Mouse (Mus musculus) lung, embryonic 14.5 days (tissue): ENCODE data around the gene Rps27. TPM values are rescaled to one million over a fixed set of nuclear protein-coding genes. Genes with fewer than 3 reads are reported as not detected.

Source experiments
- ATAC-seq: fragments of 200-750 bp; cut with Nextera tagmentation; 2 replicates; pipeline ENCODE4 v1.8.0; 2017; ENCODE audit warnings: mild to moderate bottlenecking, moderate TSS enrichment, moderate library complexity; ENCODE audit not compliant: insufficient read depth
- DNase-seq: peaks from one replicate; pipeline ENCODE4 v3.0.0-alpha.2; 2015
- H3K27ac ChIP-seq: fragments of 300-500 bp; sonication (generic); 2 replicates; pipeline ENCODE4 v1.5.1; 2014; ENCODE audit warnings: low read depth, mild to moderate bottlenecking, moderate library complexity
- H3K27me3 ChIP-seq: fragments of 300-500 bp; sonication (generic); 2 replicates; pipeline ENCODE4 v1.6.1; 2014; ENCODE audit warnings: low read length, control low read depth; ENCODE audit not compliant: insufficient read depth
- H3K36me3 ChIP-seq: fragments of 300-500 bp; sonication (generic); 2 replicates; pipeline ENCODE4 v1.6.1; 2014; ENCODE audit warnings: control low read depth; ENCODE audit not compliant: insufficient read depth
- H3K4me1 ChIP-seq: fragments of 300-500 bp; sonication (generic); 2 replicates; pipeline ENCODE4 v1.6.1; 2014; ENCODE audit warnings: antibody characterized with exemption, control low read depth; ENCODE audit not compliant: insufficient read depth
- H3K4me2 ChIP-seq: fragments of 300-500 bp; sonication (generic); 2 replicates; pipeline ENCODE4 v1.6.1; 2014; ENCODE audit warnings: mild to moderate bottlenecking
- H3K4me3 ChIP-seq: fragments of 300-500 bp; sonication (generic); 2 replicates; pipeline ENCODE4 v1.5.1; 2014; ENCODE audit warnings: low read depth, low read length
- H3K9ac ChIP-seq: fragments of 300-500 bp; sonication (generic); 2 replicates; pipeline ENCODE4 v1.6.1; 2014
- H3K9me3 ChIP-seq: fragments of 300-500 bp; sonication (generic); 2 replicates; pipeline ENCODE4 v1.6.1; 2016; ENCODE audit warnings: low read depth, low read length, control low read depth
- CTCF ChIP-seq: IDR thresholded peaks from 2 replicates; pipeline ENCODE4 v1.5.1; 2016; ENCODE audit warnings: antibody characterized with exemption, low read depth
- WGBS: fragments of 180-500 bp; shearing (Covaris S2); extraction: QIAGEN DNeasy Blood & Tissue Kit; methylation state at CpG from one replicate; pipeline ENCODE4 v1.1.7; 2014; 5-methylcytosine and 5-hydroxymethylcytosine counted together
- polyA plus RNA-seq: library from polyadenylated mRNA; unstranded; fragments of >200 nt; fragmentation: Nextera tagmentation; extraction: Ambion mirVana; gene quantifications from 2 replicates; pipeline ENCODE4 v1.2.1, GENCODE M21; 2014

The Rps27 gene
- polyA plus RNA-seq, 1 experiment from 2014 or later: 1,714 TPM

DNA sequence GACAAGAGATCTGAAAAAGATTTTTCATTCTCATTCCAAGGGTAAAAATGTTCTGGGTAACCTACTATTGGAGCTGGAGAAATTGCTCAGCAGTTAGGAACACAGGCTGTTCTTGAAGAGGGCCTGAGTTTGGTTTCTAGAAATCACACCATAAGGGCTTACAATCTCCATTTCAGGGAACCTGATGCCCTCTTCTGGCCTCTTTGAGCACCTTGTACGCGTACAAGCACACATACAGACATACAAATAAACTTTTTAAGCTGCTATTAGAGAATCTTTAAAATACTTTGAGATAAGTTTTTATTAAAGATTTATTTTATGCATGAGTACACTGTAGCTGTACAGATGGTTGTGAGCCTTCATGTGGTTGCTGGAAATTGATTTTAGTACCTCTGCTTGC, 8.9 kb downstream of the Rps27 start:
- no peak overlapping the region for H3K9ac ChIP-seq
- peaks cover 23% of the 10 kb centered on the region for H3K36me3 ChIP-seq
- no peak for ATAC-seq
- 94% methylated on average over 2 of the region's 2 CpGs for WGBS
- H3K4me1 ChIP-seq: no peaks in the 10 kb centered on the region
- H3K27ac ChIP-seq: no peak overlapping the region
- H3K4me3 ChIP-seq: no peak overlapping the region
- no peaks in the 10 kb centered on the region for H3K27me3 ChIP-seq
- no peak overlapping the region for H3K4me2 ChIP-seq
- no peak for DNase-seq
- H3K9me3 ChIP-seq: no peaks in the 10 kb centered on the region
- TF ChIP-seq CTCF: no peak

DNA sequence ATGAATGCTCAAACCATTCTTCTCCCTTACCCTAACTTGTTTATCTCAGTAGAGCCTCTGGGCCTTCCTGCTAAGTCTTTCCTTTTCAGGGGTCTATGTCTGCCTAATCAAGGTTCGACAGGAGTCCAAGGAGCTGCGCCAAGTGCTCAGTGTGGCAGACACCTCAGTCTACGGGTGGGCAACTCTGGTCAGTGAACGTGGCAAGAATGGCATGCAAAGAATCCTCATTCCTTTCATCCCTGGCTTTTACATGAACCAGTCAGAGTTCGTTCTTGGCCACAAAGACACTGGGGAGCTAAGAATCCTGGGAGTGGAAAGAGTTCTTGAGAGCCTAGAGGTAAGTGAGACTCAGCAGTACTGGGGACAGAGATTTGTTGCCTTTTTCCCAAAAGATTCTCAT, 9.8 kb downstream of the Rps27 start:
- DNase-seq (no peak), ATAC-seq (no peak)
- Histone ChIP-seq H3K4me1 (no peaks in the 10 kb centered on the region), H3K27ac (no peak overlapping the region), H3K27me3 (no peaks in the 10 kb centered on the region), H3K4me3 (no peak overlapping the region), H3K4me2 (no peak overlapping the region), H3K36me3 (peaks cover 13% of the 10 kb centered on the region), H3K9ac (no peak overlapping the region), H3K9me3 (no peaks in the 10 kb centered on the region)
- WGBS: 66% methylated on average over 5 of the region's 5 CpGs
- TF ChIP-seq CTCF: no peak

DNA sequence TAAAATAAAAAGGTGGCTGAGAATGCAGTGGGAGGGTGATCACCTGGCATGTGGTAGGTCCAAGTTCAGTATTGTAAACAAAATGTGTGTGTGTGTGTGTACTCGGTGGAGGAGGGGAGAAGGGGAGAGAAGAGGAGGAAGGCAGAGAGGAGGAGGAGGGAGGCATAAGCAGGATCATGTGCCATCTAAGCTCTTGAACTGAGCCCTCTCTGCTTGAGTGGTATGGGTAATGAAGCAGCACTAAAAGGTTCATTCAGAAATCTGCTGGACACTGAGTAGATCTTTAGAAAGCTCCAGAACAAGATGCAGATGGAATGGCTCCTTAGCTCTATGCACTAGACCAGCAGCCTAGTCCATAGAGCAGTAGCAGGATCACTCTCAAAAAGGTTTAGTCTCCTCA, 10.6 kb downstream of the Rps27 start:
- Histone ChIP-seq H3K9ac (no peak overlapping the region), H3K4me1 (no peaks in the 10 kb centered on the region), H3K27ac (no peak overlapping the region), H3K27me3 (no peaks in the 10 kb centered on the region), H3K9me3 (no peaks in the 10 kb centered on the region), H3K4me2 (no peak overlapping the region), H3K36me3 (peaks cover 6% of the 10 kb centered on the region), H3K4me3 (no peak overlapping the region)
- ATAC-seq: no peak
- 65% methylated on average over 1 of the region's 1 CpGs for WGBS
- no peak for DNase-seq
- no peak for TF ChIP-seq CTCF

DNA sequence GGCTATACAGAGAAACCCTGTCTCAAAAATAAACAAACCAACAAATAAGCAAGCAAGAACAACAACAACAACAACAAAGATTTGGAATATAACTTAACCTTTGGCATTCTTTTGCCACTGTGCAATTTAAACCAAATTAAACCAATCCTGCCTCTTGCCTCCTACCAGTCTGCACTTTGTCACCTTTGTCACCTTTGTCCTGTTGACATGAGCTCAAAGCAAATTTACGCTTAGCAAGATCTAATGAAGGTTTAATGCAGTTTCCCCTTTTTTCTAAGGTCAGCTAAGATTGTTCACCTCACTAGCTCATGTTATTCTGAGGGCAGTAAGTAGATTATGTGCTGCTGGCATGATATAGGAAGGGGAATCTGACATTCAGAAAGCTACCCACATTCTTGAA, 15.9 kb downstream of the Rps27 start:
- no peaks in the 10 kb centered on the region for H3K4me1 ChIP-seq
- H3K27ac ChIP-seq: no peak overlapping the region
- 76% methylated on average over 1 of the region's 1 CpGs for WGBS
- TF ChIP-seq CTCF: no peak
- H3K9ac ChIP-seq: no peak overlapping the region
- no peaks in the 10 kb centered on the region for H3K36me3 ChIP-seq
- ATAC-seq: no peak
- H3K4me2 ChIP-seq: no peak overlapping the region
- no peaks in the 10 kb centered on the region for H3K9me3 ChIP-seq
- no peak for DNase-seq
- H3K4me3 ChIP-seq: no peak overlapping the region
- H3K27me3 ChIP-seq: no peaks in the 10 kb centered on the region

DNA sequence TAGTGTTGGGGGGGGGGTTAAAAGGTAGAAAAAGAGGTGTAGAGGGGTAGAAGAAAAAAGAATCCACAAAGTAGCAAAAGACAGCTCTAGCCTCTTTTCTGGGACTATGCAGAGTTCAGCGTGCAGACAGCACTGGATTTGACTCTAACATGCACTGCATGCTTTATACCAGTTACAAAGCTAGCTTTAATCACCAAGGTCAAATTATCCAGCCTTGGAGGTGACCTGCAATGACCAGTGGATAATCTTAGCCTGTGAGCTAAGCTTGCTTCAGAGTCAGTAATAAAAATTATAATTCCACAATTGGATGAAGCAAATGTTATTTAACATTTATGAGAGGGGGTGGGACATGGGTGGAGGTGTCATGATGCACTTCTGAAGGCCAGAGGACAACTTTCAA, 17.8 kb downstream of the Rps27 start:
- no peaks in the 10 kb centered on the region for H3K36me3 ChIP-seq
- H3K27ac ChIP-seq: no peak overlapping the region
- H3K27me3 ChIP-seq: no peaks in the 10 kb centered on the region
- H3K4me1 ChIP-seq: no peaks in the 10 kb centered on the region
- DNase-seq (no peak), ATAC-seq (no peak)
- H3K4me3 ChIP-seq: no peak overlapping the region
- H3K9ac ChIP-seq: no peak overlapping the region
- WGBS: 73% methylated on average over 1 of the region's 1 CpGs
- TF ChIP-seq CTCF: no peak
- H3K9me3 ChIP-seq: no peaks in the 10 kb centered on the region
- no peak overlapping the region for H3K4me2 ChIP-seq

DNA sequence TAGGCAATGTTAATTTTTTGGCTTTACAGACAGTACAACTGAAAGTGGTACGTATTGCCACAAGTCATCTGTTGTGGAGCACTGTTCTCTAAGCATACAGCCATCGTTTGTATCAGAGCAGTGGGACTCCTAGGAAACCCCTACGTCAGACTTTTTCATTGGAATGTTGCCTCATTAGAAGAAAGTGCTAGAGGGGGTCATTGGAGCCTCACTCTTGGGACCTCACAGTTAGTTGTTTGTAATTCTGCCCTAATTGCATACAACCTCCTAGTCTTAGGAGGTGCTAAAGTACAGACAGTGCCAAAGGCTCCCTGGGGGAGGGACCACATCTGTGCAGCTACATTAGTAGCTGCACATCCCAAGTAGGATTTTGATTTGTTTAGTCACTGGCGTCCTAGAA, 18.7 kb downstream of the Rps27 start:
- WGBS: 51% methylated on average over 4 of the region's 4 CpGs
- ATAC-seq: no peak

DNA sequence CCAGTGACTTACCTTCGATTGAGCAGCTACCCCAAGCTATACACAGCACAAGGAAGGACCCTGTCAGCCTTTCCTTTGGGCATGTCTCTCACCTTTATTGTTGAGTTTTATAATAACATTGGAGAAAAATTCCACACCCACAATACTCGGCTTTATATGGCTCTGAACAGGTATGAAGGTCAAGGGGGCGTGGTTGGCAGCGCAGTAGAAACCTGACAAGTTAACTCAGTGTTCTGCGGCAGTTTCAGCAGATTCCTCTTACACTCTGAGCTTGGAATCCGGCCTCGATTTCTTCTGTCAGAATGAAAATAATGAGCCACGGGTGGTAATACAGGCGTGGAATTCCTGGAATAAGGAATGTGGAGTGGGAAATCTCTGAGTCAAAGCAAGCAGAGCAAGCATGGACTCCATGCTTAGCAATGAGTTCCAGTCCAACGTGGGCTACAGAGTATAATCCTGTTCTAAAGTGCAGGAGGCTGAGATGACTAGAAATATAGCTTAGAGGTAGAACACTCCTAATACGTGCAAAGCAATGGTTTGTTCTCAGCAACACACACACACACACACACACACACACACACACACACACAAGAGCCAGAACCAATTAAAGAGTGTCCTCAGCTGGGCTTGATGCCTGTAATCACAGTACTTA, 22.5 kb downstream of the Rps27 start:
- no peaks in the 10 kb centered on the region for H3K27me3 ChIP-seq
- H3K9me3 ChIP-seq: no peaks in the 10 kb centered on the region
- no peaks in the 10 kb centered on the region for H3K36me3 ChIP-seq
- H3K4me2 ChIP-seq: no peak overlapping the region
- H3K4me3 ChIP-seq: no peak overlapping the region
- DNase-seq (no peak), ATAC-seq (no peak)
- WGBS: 67% methylated on average over 11 of the region's 11 CpGs
- no peak for TF ChIP-seq CTCF
- H3K9ac ChIP-seq: no peak overlapping the region
- no peak overlapping the region for H3K27ac ChIP-seq
- no peaks in the 10 kb centered on the region for H3K4me1 ChIP-seq

More for the DNA sequence above, 18.7 kb downstream of the Rps27 start:
- Histone ChIP-seq H3K36me3 (no peaks in the 10 kb centered on the region), H3K27me3 (no peaks in the 10 kb centered on the region), H3K9ac (no peak overlapping the region), H3K9me3 (no peaks in the 10 kb centered on the region), H3K27ac (no peak overlapping the region), H3K4me3 (no peak overlapping the region), H3K4me1 (no peaks in the 10 kb centered on the region), H3K4me2 (no peak overlapping the region)
- no peak for DNase-seq
- no peak for TF ChIP-seq CTCF

DNA sequence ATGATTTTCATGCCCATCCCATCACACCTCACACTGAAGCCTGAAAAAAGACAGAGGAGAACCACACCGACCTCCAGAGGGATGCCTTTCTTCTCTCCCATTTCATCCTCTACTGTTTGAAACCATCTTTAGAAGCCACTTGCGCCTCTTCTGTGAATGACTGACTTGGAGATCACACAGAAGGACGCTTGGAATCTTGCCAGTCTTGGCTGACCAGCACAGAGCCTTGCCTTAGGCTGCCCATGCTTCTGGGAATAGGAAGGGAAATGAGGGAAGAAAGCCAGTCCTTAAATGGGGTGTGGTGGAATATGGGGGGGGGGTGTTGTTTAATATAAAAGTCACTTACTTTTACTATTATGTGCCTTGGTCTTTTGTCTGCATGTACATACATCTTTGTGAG, 29.9 kb downstream of the Rps27 start:
- no peak for TF ChIP-seq CTCF
- DNase-seq: peak; percentile 72
- Histone ChIP-seq H3K4me3 (no peak overlapping the region), H3K9me3 (no peaks in the 10 kb centered on the region), H3K27me3 (no peaks in the 10 kb centered on the region), H3K4me1 (no peaks in the 10 kb centered on the region), H3K27ac (no peak overlapping the region), H3K9ac (no peak overlapping the region), H3K4me2 (no peak overlapping the region), H3K36me3 (no peaks in the 10 kb centered on the region)
- WGBS: 56% methylated on average over 3 of the region's 3 CpGs
- ATAC-seq: no peak
